Mouse (Mus musculus): Measurements from ENCODE around the gene Coq9. TPM values are rescaled to one million over a fixed set of nuclear protein-coding genes. Genes with fewer than 3 reads are reported as not detected.

Gene Coq9
- 20.4 TPM for polyA plus RNA-seq (2014; fragmentation: Illumina TruSeq; extraction: RNeasy Lipid Tissue Mini Kit (QIAGEN cat#74804); ENCODE audit: low read depth, low replicate concordance)

DNA sequence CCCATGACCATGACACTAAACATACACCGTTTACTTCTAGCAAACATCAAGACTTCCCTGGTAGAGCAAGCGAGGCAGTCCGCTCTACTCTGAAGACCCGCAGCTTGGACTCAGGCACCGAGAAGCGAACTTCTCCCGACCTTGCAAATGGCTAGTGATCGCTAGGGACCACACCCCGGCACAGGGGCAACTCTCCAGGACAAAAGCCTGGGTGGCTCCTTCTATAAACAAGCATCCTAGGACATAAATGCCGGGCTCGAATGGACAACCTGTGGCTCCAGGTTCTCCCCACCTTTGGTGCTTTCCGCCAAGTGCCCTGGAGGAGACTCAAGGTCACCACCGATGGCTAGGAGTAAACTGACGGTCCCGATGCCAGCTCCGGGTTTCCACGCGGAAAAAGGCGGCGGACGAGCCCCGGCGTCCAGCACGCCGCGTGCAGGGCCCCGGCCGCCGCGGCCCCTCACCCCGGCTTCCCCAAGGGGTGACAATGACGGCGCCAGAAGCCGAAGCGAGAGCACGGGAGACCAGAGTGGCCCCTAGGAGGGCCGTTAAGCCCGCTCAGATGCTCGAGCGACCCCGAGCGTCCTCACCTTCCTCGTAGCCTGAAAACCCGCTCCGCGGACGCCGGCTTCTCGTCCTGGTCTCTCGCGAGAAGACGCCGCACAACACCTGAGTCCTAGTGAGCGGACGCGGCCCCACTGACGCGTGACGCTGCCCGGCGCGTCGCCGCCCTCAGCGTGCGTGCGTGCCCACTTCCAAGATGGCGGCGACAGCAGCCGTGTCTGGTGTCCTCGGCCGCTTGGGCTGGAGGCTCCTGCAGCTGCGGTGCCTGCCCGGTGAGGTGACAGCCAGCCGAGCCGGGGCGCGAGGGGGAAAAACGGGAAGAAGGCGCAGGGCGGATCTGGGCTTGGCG is at the start of gene Coq9, which contains the start of gene Ciapin1:
TSS of gene Coq9 (plus strand) at position 660 of the 913 bp plus-strand sequence.
TSS of gene Ciapin1 (minus strand) at position 697 of the 913 bp plus-strand sequence.

DNA sequence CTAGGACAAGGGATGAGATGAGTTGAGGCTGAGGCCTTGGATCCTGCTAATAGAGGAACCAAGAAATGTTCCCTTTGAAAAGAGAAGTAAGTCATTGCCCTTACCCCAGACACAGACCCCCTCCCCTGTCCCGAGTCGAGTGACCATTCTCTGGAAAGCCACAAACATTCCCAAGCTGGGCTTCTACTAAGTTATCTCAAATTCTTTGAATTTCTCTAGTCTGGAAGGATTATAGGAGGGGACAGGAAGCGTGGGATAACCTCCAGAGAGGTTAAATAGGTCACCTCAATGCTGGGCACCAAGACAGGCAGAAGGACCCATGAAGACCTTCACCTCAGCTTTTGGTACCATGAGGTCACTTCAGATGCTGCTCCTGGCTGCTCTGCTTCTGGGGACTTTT is 28.0 kb upstream of the Coq9 start, which contains the start of gene Ccl17:
TSS of gene Ccl17 (plus strand) at position 301 of the 400 bp plus-strand sequence.

DNA sequence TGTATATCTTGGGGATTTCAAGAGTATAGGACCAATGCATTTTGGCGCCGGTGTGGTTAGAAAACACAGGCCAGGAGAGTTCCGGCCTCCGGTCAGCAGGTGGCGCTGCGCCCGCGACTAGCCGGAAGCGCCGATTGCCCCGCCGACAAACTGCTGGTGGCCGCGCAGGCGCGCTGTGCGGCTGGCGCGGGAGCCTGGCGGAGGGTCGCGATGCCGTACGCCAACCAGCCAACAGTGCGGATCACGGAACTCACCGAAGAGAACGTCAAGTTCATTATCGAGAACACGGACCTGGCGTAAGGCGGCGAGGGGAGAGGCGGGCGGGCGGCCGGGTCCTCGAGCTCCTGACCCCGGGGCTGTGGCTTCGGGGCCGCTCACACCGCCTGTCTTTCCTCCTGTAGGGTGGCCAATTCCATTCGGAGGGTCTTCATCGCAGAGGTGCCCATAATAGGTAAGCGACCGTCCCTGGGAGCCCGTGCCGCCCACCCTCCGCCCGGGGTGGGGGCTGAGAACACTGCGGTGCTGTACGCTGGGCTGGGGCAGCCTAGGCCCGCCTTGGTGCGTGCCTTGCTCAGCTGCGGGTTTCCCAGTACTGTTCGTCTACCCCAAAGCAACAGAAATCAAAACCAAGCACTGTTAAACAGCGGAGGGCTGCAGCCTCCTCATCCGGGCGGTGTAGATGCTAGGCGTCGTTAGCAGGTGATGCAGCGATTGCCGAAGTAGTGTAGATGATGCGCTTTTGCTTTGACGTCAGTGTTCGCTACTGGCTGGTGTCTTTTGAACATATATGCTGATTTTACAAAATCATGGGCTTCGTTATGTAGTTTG is 19.4 kb downstream of the Coq9 start, which contains the start of gene Polr2c:
TSS of gene Polr2c (plus strand) at position 105 of the 828 bp plus-strand sequence.

DNA sequence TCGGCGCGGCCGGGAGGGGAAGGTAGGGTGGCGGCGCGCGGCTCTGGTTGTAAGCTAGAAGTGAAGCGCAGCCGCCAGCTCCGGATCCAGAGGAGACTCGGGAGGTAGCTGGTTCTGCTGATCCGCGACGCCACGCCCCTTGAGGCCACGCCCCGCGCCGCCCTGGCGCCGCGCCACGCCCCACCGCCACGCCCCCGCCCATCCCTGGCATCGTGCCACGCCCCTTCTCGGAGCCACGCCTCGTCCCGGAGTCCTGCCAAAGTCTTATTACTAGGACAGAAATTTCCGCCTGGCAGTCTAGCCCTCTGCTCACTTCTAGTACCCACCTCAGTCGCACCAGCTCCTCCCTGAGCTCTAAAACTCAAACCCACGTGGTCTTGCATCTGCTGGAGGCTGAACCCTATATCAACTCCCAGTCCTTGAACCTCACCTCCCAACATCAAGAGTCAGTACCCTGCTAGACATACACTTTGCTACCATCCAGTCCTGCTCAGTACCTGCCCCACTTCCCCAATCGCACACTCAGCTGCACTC is 38.1 kb downstream of the Coq9 start, which contains the start of gene Dok4:
TSS of gene Dok4 (minus strand) at position 134 of the 534 bp plus-strand sequence.

Other genes with a start within 250 kb of the Coq9 start
- 24.9 TPM for gene Rspry1, start 236.4 kb upstream of the Coq9 start, polyA plus RNA-seq (2014; fragmentation: Illumina TruSeq; extraction: RNeasy Lipid Tissue Mini Kit (QIAGEN cat#74804); ENCODE audit: low read depth, low replicate concordance)
- gene Fam192a, start 236.3 kb upstream of the Coq9 start, polyA plus RNA-seq (2014; fragmentation: Illumina TruSeq; extraction: RNeasy Lipid Tissue Mini Kit (QIAGEN cat#74804); ENCODE audit: low read depth, low replicate concordance): 27.8 TPM
- gene Arl2bp, start 171.7 kb upstream of the Coq9 start, polyA plus RNA-seq (2014; fragmentation: Illumina TruSeq; extraction: RNeasy Lipid Tissue Mini Kit (QIAGEN cat#74804); ENCODE audit: low read depth, low replicate concordance): 20.6 TPM
- 3.2 TPM for gene Pllp, start 142.0 kb upstream of the Coq9 start, polyA plus RNA-seq (2014; fragmentation: Illumina TruSeq; extraction: RNeasy Lipid Tissue Mini Kit (QIAGEN cat#74804); ENCODE audit: low read depth, low replicate concordance)
- gene Ccl22, start 92.7 kb upstream of the Coq9 start, polyA plus RNA-seq (2014; fragmentation: Illumina TruSeq; extraction: RNeasy Lipid Tissue Mini Kit (QIAGEN cat#74804); ENCODE audit: low read depth, low replicate concordance): not detected
- gene Cx3cl1, start 66.3 kb upstream of the Coq9 start, polyA plus RNA-seq (2014; fragmentation: Illumina TruSeq; extraction: RNeasy Lipid Tissue Mini Kit (QIAGEN cat#74804); ENCODE audit: low read depth, low replicate concordance): not detected
- gene Ccl17, start 27.9 kb upstream of the Coq9 start, polyA plus RNA-seq (2014; fragmentation: Illumina TruSeq; extraction: RNeasy Lipid Tissue Mini Kit (QIAGEN cat#74804); ENCODE audit: low read depth, low replicate concordance): not detected
- gene Ciapin1, start within 50 bp of the Coq9 start, polyA plus RNA-seq (2014; fragmentation: Illumina TruSeq; extraction: RNeasy Lipid Tissue Mini Kit (QIAGEN cat#74804); ENCODE audit: low read depth, low replicate concordance): 7.0 TPM
- gene Polr2c, start 19.1 kb downstream of the Coq9 start, polyA plus RNA-seq (2014; fragmentation: Illumina TruSeq; extraction: RNeasy Lipid Tissue Mini Kit (QIAGEN cat#74804); ENCODE audit: low read depth, low replicate concordance): 3.8 TPM
- gene Dok4, start 38.0 kb downstream of the Coq9 start, polyA plus RNA-seq (2014; fragmentation: Illumina TruSeq; extraction: RNeasy Lipid Tissue Mini Kit (QIAGEN cat#74804); ENCODE audit: low read depth, low replicate concordance): not detected
- gene Ccdc102a, start 79.8 kb downstream of the Coq9 start, polyA plus RNA-seq (2014; fragmentation: Illumina TruSeq; extraction: RNeasy Lipid Tissue Mini Kit (QIAGEN cat#74804); ENCODE audit: low read depth, low replicate concordance): not detected
- not detected for gene Adgrg5, start 85.4 kb downstream of the Coq9 start, polyA plus RNA-seq (2014; fragmentation: Illumina TruSeq; extraction: RNeasy Lipid Tissue Mini Kit (QIAGEN cat#74804); ENCODE audit: low read depth, low replicate concordance)
- gene Adgrg1, start 136.4 kb downstream of the Coq9 start, polyA plus RNA-seq (2014; fragmentation: Illumina TruSeq; extraction: RNeasy Lipid Tissue Mini Kit (QIAGEN cat#74804); ENCODE audit: low read depth, low replicate concordance): 0.53 TPM
- gene Adgrg3, start 179.4 kb downstream of the Coq9 start, polyA plus RNA-seq (2014; fragmentation: Illumina TruSeq; extraction: RNeasy Lipid Tissue Mini Kit (QIAGEN cat#74804); ENCODE audit: low read depth, low replicate concordance): 2.4 TPM
- gene Drc7, start 216.8 kb downstream of the Coq9 start, polyA plus RNA-seq (2014; fragmentation: Illumina TruSeq; extraction: RNeasy Lipid Tissue Mini Kit (QIAGEN cat#74804); ENCODE audit: low read depth, low replicate concordance): not detected
- not detected for gene Katnb1, start 242.9 kb downstream of the Coq9 start, polyA plus RNA-seq (2014; fragmentation: Illumina TruSeq; extraction: RNeasy Lipid Tissue Mini Kit (QIAGEN cat#74804); ENCODE audit: low read depth, low replicate concordance)